Mouse (Mus musculus) retina, postnatal 7 days (tissue): ENCODE measurements around the gene Aspscr1.
A peak's percentile ranks its signal among the peaks of the same experiment; 100 is the strongest.
"Not testable (repeated sequence)": the region's sequence is repeated elsewhere in the genome, so short reads cannot be mapped to it uniquely, and the experiment has no call there.

ENCODE experiments used
- DNase-seq: peaks from one replicate; pipeline ENCODE4 v3.0.0-alpha.2; 2012; ENCODE audit warnings: low read depth, low spot score

The Aspscr1 gene

GRCm38 (mm10) chr11:120713580-120714518 lies 41.1 kb downstream of the Aspscr1 start, which contains the start of the genes Cenpx and Lrrc45:
Cenpx (minus strand) TSS chr11:120713738.
Lrrc45 (plus strand) TSS chr11:120713925.
- peak; percentile 96 for DNase-seq

- no peak for DNase-seq
Measured at GRCm38 (mm10) chr11:120714546-120714945, 41.8 kb downstream of the Aspscr1 start.

GRCm38 (mm10) chr11:120715131-120715530 lies 42.4 kb downstream of the Aspscr1 start:
- no peak for DNase-seq

- DNase-seq = no peak
Measured at GRCm38 (mm10) chr11:120719242-120719641, 46.5 kb downstream of the Aspscr1 start.

GRCm38 (mm10) chr11:120719841-120720376 lies 47.1 kb downstream of the Aspscr1 start:
- DNase-seq = no peak

- DNase-seq = peak; percentile 93
Measured at GRCm38 (mm10) chr11:120720450-120720849, 47.7 kb downstream of the Aspscr1 start.

GRCm38 (mm10) chr11:120721124-120722066 lies 48.6 kb downstream of the Aspscr1 start, which contains the start of gene Rac3:
Rac3 (plus strand) TSS chr11:120721470.
- no peak for DNase-seq

- no peak for DNase-seq
Measured at GRCm38 (mm10) chr11:120722067-120722630, 49.4 kb downstream of the Aspscr1 start.

- no peak for DNase-seq
Measured at GRCm38 (mm10) chr11:120722761-120723382, 50.1 kb downstream of the Aspscr1 start.

- no peak for DNase-seq
Measured at GRCm38 (mm10) chr11:120723509-120723908, 50.7 kb downstream of the Aspscr1 start.

- DNase-seq = no peak
Measured at GRCm38 (mm10) chr11:120726243-120727168, 53.7 kb downstream of the Aspscr1 start.

GRCm38 (mm10) chr11:120727169-120727527 lies 54.4 kb downstream of the Aspscr1 start, which contains the start of gene Dcxr:
Dcxr (minus strand) TSS chr11:120727281.
- DNase-seq = no peak

GRCm38 (mm10) chr11:120727564-120727963 lies 54.8 kb downstream of the Aspscr1 start:
- DNase-seq = no peak

GRCm38 (mm10) chr11:120728530-120729240 lies 55.9 kb downstream of the Aspscr1 start:
- DNase-seq = no peak

GRCm38 (mm10) chr11:120729432-120730050 lies 56.8 kb downstream of the Aspscr1 start:
- DNase-seq = not testable (repeated sequence)

- DNase-seq = no peak
Measured at GRCm38 (mm10) chr11:120730331-120730870, 57.6 kb downstream of the Aspscr1 start.

- no peak for DNase-seq
Measured at GRCm38 (mm10) chr11:120731395-120731794, 58.6 kb downstream of the Aspscr1 start.
